In the genomic region with DNA sequence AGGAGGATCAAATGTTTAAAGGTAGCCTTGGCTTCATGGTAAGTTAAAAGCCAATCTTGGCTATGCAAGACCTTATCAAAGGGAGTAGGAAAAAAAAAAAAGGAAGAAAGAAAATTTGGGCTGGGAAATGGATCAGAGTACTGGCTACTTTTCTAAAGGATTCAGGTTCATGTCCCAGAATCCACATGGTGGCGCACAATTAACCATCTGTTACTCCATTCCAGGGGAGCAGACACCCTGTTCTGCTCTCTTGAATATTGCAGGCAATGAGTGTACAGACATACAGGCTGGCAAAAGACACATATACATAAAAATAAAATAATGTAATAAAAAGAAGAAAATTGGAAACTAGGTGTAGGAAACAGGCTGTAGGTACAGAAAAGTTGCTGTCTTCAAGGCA, we compare ENCODE assay signal across 13 mouse cellular contexts.
"Had no signal": no experiment of that assay in that cellular context is flagged by ENCODE, and none has a peak within 500 bp of the region (broad histone marks: within the 10 kb centered on the region; RNA-seq: fewer than 3 reads in every experiment).

No protein-coding gene starts in this region.

- DNase-seq: kidney, adult 9 months; kidney, postnatal 14 days; kidney, postnatal 4 days; left cerebral cortex, postnatal 4 days; liver, postnatal 0 days; lung, postnatal 10 days; lung, postnatal 36 days; retina, postnatal 1 day; right cerebral cortex, postnatal 14 days; right cerebral cortex, postnatal 4 days; thymus, postnatal 25 days had no signal

- ATAC-seq: liver, postnatal 0 days; midbrain, embryonic 13.5 days; midbrain, embryonic 16.5 days had no signal
